Mouse (Mus musculus): ENCODE results near the gene Tktl1.
"Not testable (repeated sequence)": the region's sequence is repeated elsewhere in the genome, so short reads cannot be mapped to it uniquely, and the experiment has no call there.

The Tktl1 gene

GRCm38 (mm10) chrX:74176959-74177358 is at the start of gene Tktl1:
Gene Tktl1 (plus strand): TSS chrX:74177259.
- in situ Hi-C loops (cut with MboI, MseI): no loop called here

- in situ Hi-C loops (cut with MboI, MseI): not testable (repeated sequence)
These were observed 41.8 kb upstream of the Tktl1 start, which contains the start of gene Mecp2 for GRCm38 (mm10) chrX:74135263-74135662. Gene Mecp2 (minus strand): TSS chrX:74135363.

GRCm38 (mm10) chrX:74167738-74168137 is 9.3 kb upstream of the Tktl1 start, which contains the start of gene Tex28:
Gene Tex28 (minus strand): TSS chrX:74167838.
- in situ Hi-C loops (cut with MboI, MseI): no loop called here

- in situ Hi-C loops (cut with MboI, MseI): no loop called here
These were observed 26.5 kb downstream of the Tktl1 start for GRCm38 (mm10) chrX:74203556-74203955.

- in situ Hi-C loops (cut with MboI, MseI): no loop called here
These were observed 41.4 kb downstream of the Tktl1 start for GRCm38 (mm10) chrX:74218496-74218895.

GRCm38 (mm10) chrX:74219449-74219848 is 42.4 kb downstream of the Tktl1 start:
- in situ Hi-C loops (cut with MboI, MseI): no loop called here

- in situ Hi-C loops (cut with MboI, MseI): loop anchor here (5.0 kb wide), 1 partner anchor 47 kb away; no protein-coding TSS in a partner anchor
These were observed 43.0 kb downstream of the Tktl1 start for GRCm38 (mm10) chrX:74220099-74220498.

GRCm38 (mm10) chrX:74230038-74230437 is 53.0 kb downstream of the Tktl1 start:
- in situ Hi-C loops (cut with MboI, MseI): no loop called here

- in situ Hi-C loops (cut with MboI, MseI): no loop called here
These were observed 56.1 kb downstream of the Tktl1 start for GRCm38 (mm10) chrX:74233196-74233595.

GRCm38 (mm10) chrX:74240332-74240731 is 63.3 kb downstream of the Tktl1 start:
- in situ Hi-C loops (cut with MboI, MseI): loop anchor here (5.0 kb wide), 1 partner anchor 172 kb away; no protein-coding TSS in a partner anchor

- in situ Hi-C loops (cut with MboI, MseI): loop anchor here (5.0 kb wide), 1 partner anchor 169 kb away; no protein-coding TSS in a partner anchor
These were observed 66.3 kb downstream of the Tktl1 start for GRCm38 (mm10) chrX:74243396-74243795.

GRCm38 (mm10) chrX:74243807-74244206 is 66.7 kb downstream of the Tktl1 start:
- in situ Hi-C loops (cut with MboI, MseI): loop anchor here (5.0 kb wide), 1 partner anchor 168 kb away; no protein-coding TSS in a partner anchor

GRCm38 (mm10) chrX:74244614-74245083 is 67.6 kb downstream of the Tktl1 start:
- in situ Hi-C loops (cut with MboI, MseI): loop anchor here (5.0 kb wide), 1 partner anchor 168 kb away; no protein-coding TSS in a partner anchor

GRCm38 (mm10) chrX:74245107-74245506 is 68.0 kb downstream of the Tktl1 start:
- in situ Hi-C loops (cut with MboI, MseI): no loop called here

- in situ Hi-C loops (cut with MboI, MseI): no loop called here
These were observed 68.6 kb downstream of the Tktl1 start for GRCm38 (mm10) chrX:74245687-74246086.

GRCm38 (mm10) chrX:74246213-74246681 is 69.2 kb downstream of the Tktl1 start:
- in situ Hi-C loops (cut with MboI, MseI): no loop called here

GRCm38 (mm10) chrX:74246693-74247092 is 69.6 kb downstream of the Tktl1 start:
- in situ Hi-C loops (cut with MboI, MseI): no loop called here

- in situ Hi-C loops (cut with MboI, MseI): no loop called here
These were observed 71.6 kb downstream of the Tktl1 start for GRCm38 (mm10) chrX:74248651-74249050.

GRCm38 (mm10) chrX:74249615-74250014 is 72.6 kb downstream of the Tktl1 start, which contains the start of gene Flna:
Gene Flna (minus strand): TSS chrX:74249820.
- in situ Hi-C loops (cut with MboI, MseI): no loop called here

GRCm38 (mm10) chrX:74254153-74254887 is 77.3 kb downstream of the Tktl1 start, which contains the start of gene Emd:
Gene Emd (plus strand): TSS chrX:74254687.
- in situ Hi-C loops (cut with MboI, MseI): no loop called here

GRCm38 (mm10) chrX:74254888-74255565 is 78.0 kb downstream of the Tktl1 start:
- in situ Hi-C loops (cut with MboI, MseI): no loop called here

- in situ Hi-C loops (cut with MboI, MseI): no loop called here
These were observed 80.7 kb downstream of the Tktl1 start for GRCm38 (mm10) chrX:74257746-74258145.

Data from T-helper 1 cell (primary cell).